Mouse (Mus musculus): ENCODE data around the gene AA467197. TPM values are rescaled to one million over a fixed set of nuclear protein-coding genes. Genes with fewer than 3 reads are reported as not detected.

Gene AA467197
- polyA plus RNA-seq, 2 experiments from 2014 or later, result not detected

DNA sequence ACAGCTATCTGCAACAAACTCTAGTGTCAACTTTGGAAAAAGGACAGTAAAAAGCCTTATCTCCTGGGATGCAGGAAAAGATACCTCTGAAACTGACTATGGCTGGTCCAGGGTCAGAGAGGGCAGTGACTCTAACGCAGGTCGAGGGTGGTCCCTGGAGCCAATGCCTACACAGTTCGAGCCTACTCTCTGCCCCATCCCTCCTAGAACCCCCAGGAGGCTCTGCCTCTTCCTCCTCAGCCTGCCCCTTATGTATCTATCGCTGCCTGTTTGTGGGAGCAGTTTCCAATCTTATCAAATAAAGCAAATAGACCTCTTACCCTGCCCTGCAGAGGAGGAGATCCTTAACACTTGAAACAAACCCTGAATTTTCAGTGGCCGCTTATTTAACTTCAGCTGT, 1.9 kb downstream of the AA467197 start:
- ATAC-seq, result no peak

DNA sequence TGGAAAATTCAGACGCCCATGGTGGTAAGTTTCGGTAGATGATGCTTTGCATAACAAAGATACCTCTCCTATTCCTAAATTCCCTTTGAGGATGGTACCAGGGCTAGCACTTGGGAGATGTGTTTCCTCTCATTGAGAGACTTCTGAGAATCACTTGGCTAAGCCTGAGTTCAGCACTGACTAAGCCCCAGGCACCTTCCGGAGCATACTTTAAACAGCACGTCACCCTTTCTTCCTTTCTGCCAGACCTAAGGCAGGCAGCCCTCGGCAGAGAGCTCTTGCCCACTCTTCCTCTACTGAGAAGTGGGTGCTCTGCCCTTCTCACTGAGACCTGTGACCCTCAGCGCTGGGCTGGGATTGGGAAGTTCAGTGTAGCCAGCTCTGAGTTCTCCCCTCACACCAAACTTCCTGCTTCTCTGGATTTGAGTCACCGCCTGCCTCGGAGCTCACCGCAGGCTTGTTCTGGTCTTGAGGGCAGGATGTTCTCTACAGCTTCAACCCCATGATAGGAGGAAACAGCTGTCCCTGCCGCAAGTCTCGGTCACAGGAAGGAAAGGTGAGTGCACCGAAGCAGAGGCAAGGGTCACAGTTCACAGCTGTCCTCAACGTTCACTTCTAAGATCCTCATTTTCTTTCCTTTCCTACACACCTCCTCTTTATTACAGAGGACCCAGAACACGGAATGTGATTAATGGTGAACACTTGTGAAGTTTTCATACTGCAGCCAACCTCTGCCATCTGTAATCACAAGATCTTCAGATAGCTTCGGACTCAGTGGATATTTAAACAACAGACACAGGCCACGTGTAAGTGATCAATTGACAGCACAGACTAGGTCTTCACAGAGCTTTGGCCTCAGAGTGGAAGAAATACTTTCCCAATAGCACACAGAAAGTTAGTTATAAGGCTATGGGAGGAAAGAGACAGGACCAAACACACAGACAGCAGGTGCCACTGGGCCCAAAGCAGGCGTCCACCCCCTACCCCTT, 15.6 kb downstream of the AA467197 start:
- ATAC-seq, result peak; percentile 97

DNA sequence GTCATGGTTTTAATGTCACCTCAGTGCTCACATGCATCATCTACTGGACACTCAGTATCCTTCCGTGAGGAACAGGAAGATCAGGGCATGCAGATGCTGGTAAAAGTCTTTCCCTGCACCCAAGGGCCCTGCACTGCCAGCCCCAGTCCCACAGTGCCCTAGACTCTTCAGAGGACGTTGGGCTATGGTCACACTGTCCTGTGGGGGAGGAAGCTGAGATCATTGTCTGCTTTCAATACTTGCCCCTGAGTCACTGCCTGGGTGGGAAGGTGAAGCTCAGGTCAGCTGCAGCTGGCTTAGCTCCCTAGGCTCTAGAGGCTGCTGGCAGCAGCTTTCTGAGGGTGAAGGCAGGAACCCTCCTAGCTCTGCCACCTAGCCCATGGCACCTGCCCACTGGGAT, 19.3 kb downstream of the AA467197 start:
- no peak for ATAC-seq

DNA sequence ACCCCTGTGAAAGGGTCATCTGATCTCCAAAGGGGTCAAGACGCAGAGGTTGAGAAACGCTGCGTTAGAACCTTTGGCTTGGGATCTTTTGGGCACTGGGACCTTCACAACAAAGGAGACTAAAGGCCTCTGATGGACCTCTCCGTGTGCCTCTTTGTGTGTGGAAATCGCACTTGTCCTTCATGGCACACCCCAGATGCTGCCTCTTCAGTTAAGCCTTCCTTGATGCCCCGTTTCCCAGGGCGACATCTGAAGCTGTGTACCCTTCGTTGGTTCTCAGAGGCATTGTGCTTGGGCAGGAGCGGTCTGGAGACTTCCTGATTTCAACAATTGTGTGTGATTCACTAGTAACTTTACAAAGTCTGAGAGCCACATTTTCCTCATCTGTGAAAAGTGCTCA, 20.0 kb downstream of the AA467197 start:
- ATAC-seq, result no peak

DNA sequence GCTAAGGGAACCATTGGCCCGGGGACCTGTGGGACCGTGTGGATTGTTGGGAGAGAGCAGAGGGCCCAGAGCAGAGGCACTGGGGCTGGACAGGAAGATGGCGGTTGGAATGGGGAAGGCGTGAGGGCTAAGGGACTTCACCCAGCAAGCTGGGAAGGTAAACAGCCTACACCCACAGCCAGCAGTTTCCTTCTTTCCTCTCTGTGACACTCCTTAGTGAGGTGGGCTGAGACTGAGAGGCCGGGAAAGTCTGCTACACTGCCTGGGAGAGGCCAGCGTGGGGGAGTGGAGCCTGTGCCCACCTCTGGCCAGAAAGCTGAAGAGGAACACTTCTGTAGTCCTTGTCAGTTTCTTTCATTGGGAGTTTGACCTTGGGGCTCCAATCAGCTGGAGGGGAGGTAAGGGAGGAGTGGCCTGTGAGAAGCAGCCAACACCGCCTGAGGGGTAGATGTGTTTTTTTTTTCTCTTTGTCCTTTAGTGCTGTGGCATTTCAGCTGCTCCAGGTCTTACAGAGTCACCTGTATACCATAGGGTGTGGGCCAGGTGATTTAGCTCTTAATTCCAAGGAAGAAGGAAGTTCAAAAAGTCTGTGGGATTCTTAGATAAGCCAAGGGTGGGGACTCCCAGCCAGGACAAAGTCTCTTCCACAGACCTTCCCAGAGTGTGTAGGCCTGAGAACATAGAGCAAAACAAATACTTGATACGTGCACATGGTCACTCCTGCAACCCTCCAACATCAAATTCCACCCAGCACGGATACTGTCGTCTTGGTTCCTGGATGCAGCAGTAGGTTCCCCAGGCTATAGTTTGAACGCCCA, 21.1 kb downstream of the AA467197 start:
- ATAC-seq, result no peak

- no peak for ATAC-seq
Observed at GRCm38 (mm10) chr2:122659825-122660224, 23.0 kb downstream of the AA467197 start.

DNA sequence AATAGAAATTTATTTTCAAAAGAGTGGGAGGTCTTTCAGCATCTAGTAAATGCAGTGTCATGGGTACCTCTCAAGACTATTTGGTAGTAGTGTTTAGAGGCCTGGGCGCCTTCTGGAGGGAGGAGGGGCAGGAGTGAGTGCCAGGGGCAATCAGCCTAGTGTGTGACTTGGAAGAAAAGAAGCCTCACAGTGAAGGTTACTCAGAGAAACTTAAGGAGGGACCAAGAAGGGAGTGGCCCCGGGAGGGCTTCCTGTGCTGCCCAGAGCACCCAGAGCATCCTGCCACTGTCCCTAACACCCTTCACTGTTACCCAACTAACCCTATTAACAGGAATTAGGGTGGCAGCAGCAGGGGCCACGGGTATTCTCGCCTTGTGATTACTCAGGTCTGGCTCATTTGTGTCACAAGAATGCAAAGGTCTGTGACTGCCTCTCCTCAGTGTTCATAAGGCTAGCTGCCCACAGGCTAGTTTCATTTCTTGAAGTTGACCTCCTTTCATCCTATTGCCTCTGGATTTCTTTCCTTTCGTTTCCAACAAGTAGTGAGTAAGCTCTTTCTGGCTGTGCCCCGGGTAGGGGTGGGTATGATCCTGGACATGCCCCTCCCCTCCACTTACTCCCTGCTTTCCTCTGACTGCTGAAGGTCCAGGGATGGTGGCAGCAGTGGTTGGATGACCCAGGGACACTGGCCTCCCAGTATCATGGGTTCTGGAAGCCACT, 28.6 kb downstream of the AA467197 start:
- no peak for ATAC-seq

- ATAC-seq, result peak; percentile 69
Observed at GRCm38 (mm10) chr2:122665973-122666875, 29.4 kb downstream of the AA467197 start.

DNA sequence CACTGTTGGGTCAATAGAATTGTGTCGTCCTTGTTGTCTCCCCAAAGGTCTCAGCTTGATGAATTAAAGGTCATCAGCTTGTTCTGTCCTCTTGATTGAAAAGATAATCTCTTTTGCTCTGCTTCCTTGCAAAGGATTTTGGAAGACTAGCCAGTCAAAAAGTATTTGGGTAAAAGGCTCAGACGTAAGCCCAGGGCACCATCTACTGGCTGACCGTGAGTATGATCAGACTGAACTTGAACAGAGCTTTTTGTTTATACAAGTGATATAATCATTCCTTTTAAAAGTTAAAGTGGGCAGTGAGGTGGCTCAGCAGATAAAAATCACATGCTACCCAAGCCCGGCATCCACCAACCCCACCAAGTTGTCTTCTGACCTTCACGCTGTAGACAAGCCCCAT, 31.1 kb downstream of the AA467197 start:
- peak; percentile 77 for ATAC-seq

DNA sequence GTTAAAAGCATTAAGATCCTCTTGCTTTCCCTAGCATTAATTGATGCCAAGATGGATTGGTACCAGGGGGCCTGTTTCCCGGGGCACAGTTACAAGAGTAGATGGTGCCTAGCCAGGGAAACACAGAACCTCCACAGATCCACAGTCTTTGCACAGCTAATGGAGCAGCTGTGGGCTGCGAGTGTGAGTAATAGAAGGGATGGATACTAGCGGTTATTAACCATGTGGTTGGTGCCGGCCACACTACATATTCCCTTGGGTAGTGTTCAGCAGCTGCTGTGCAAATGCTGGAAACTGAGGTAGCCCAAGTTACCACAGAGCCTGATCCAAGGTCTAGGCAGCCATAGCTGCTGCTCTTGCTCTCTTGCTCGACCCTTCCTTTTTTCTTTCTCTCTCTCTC, 34.9 kb downstream of the AA467197 start:
- ATAC-seq, result no peak

GRCm38 (mm10) chr2:122672841-122673240, 36.1 kb downstream of the AA467197 start:
- ATAC-seq, result no peak

- ATAC-seq, result no peak
Observed at GRCm38 (mm10) chr2:122675126-122675525, 38.3 kb downstream of the AA467197 start.

DNA sequence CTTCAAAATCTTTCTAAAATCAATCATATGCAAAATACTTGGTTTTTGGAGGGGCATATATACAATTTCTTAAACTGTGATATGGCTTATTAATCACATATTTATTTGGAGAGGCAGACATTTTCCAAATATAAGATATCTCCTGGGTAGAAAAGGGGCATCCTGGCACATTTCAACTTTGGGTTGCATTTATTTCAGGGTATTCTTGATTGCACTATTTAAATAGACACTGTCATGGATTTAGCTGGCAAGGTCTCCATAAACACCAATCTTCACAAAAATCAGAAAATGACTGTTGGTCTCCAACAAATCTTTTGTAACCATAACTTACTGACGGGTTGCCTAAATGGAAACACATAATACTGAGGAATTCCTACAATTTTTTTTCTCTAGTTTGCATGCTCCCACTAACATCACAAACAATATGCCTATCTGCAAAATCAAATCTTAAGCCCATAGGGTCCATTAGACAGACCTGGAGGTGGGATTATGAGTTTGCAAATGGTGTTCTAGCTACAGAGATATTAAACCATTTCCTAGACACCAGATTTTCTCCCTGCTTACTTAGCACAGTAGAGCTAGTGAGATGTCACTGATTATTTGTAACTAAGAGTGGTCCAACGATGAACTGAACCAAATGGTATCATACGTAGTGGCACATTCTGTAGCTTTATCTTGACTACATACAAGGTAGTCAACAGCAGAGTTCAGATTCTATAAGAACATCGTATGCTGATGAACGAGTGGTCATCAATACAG, 44.8 kb downstream of the AA467197 start:
- ATAC-seq, result peak; percentile 11

- ATAC-seq, result no peak
Observed at GRCm38 (mm10) chr2:122682520-122682919, 45.7 kb downstream of the AA467197 start.

DNA sequence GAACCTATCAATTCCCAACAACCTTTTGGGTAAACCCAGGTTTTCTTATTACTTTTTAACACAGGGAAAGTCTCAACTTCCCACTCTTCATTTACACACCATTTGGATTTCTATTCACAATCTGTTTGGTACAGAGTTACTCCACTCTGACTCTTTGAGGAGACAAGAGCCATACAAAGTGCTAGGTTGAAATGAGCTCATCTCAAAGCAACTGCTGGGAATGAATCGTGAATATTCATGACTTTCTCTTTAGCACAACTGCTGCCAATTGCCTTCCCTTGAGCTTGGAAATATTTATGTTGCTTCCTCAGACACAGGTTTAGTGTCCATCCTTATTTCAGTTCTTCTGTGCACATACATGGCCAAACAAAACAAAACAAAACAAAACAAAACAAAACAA, 46.9 kb downstream of the AA467197 start:
- no peak for ATAC-seq

GRCm38 (mm10) chr2:122686665-122687064, 49.9 kb downstream of the AA467197 start:
- no peak for ATAC-seq
